Mouse (Mus musculus) layer of hippocampus, postnatal 10 days (tissue): ENCODE results near the gene Rpl9. TPM values are rescaled to one million over a fixed set of nuclear protein-coding genes. Genes with fewer than 3 reads are reported as not detected.

Experiments used
- DNase-seq, 2 experiments: peaks; one replicate each; pipeline ENCODE4 v3.0.0; 2021; ENCODE audit warnings: low spot score in 2 of 2
- total RNA-seq, 2 experiments: library from RNA; stranded (reverse); gene quantifications; 2 replicates each; pipeline ENCODE4 v1.2.3; 2021

The Rpl9 gene
- total RNA-seq, 2 experiments from 2014 or later: 633 to 651 TPM

- no peak for DNase-seq
These were observed 5.5 kb downstream of the Rpl9 start for GRCm38 (mm10) chr5:65385704-65386103.

GRCm38 (mm10) chr5:65374746-65375145 is 16.5 kb downstream of the Rpl9 start:
- DNase-seq: no peak

DNA sequence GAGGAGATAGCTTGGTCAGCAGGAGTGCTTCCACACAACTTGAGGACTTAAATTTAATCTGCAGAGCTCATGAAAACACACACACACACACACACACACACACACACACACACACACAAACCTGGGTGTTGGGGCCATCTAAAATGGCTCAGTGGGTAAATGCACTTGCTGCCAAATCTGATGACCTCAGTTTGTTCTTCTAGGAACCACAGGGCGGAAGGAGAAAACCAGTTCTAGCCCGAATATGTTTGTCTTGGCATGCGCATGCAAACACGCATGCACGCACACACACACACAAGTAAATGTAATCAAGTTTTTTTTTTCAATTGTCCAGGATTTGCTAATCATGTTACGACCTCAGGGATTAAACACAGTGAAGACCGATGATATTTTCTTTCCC is 19.7 kb downstream of the Rpl9 start:
- no peak for DNase-seq

DNA sequence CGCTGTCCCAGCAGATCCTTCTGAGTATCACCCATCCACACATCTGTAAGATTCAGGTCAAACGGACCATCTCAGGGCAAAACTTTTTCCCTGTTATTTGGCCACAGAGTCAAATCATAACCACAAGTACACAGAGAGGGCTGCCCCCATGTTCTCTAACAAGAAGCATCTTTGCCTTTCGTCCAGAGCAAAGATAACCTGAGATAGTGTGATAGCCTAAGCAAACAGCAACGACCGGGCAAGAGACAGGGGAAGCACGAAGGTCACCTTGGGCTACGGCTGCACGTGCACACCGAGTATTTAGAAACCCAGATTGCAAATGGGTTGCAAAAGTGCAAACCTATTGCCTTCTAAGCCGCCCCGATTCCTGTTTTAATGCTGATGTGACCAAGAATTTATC is 23.4 kb downstream of the Rpl9 start:
- no peak for DNase-seq

DNA sequence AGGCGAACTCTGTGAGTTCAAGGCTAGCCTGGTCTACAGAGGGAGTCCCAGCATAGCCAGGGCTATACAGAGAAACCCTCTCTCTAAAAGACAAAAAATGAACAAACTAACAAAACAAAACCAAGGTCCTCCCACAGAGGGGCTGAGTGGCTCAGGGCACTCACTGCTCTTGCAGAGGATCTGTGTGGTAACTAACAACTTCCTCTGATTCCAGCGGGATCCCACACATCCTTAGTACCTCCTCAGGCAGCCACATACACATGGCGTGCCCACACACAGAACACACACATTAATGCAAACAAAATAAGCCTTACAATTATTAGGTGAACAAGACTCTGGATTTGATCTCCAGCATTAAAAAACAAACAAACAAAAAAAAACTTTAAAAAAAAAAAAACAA is 33.5 kb downstream of the Rpl9 start:
- DNase-seq: no peak

DNA sequence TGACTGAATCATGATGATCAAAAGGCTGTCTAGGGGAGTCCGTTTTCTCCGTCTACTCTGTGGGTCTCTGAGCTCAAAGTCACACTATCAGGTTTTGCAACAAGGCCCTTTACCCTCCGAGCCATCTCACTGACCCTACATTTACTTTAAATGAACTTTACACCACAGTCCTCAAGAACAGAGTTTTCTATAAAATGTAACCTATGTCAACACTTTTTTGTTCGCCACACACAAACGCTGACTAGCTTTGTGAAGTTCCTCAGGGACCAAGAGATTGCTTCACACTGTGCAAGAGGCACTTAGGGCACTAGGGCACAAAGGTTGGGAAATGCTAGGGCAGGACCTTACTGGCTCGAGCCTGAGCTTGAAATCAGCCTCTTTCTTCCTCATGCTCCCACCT is 34.4 kb downstream of the Rpl9 start:
- DNase-seq: no peak

DNA sequence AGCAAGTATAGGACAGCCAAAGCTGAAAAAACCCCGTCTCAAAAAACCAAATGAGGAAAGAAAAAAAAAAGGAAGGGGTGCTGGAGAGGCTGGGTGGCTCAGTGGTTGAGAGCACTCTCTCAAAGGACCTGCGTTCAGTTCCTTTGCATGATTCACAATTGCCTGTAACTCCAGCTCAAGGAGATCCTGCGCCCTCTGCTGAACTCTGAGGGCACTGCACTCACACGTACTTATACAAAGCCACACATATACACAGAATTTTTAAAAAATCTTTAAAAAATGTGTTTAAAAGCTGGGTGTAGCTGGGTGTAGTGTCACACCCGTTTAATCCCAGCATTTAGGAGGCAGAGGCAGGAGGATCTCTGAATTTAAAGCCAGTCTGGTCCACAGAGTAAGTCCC is 36.3 kb downstream of the Rpl9 start:
- DNase-seq: no peak

- DNase-seq: no peak
These were observed 37.1 kb downstream of the Rpl9 start for GRCm38 (mm10) chr5:65354097-65354496.

DNA sequence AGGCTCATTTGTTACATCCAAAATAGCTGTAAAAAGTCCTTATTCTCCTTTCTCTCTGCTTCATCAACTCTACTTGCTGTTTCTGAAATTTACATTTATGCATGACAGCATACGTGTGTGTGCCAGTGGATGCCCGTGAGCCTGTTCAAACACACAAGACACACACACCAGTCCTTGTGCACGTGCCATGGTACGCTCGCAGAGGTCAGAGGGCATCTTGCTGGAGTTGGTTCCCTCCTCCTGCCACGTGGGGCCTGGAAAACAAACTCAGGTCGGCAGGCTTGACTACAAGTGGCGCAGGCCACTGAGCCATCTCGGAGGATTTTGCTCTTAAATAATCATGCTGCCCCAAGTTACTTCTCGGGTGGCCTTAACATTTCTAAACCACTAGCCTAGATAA is 40.7 kb downstream of the Rpl9 start:
- DNase-seq: no peak

DNA sequence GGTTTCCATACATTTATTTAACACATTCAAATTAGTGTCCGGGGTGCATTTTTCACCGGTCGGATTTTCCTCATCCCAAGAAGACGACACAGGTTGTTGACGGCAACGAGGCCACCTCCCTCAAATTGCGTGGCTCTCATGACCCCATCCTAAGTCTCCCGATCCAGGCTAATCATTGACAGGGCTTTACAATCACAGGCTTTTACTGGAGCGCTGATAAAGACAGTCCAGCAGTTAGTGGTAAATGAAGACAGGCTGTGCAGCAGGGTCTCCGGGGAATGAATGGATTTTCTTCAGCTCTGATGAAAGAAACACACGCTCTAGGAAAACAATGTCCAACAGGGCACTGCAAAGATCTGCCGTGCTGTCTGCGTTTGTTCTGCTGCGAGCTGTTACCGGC is 43.1 kb downstream of the Rpl9 start, which contains the start of gene Klb:
Klb (plus strand) TSS at position 147 of the 400 bp plus-strand sequence.
- no peak for DNase-seq

- no peak for DNase-seq
These were observed 51.1 kb downstream of the Rpl9 start for GRCm38 (mm10) chr5:65340167-65340566.

- no peak for DNase-seq
These were observed 52.9 kb downstream of the Rpl9 start for GRCm38 (mm10) chr5:65338394-65338793.

Other genes with a start within 250 kb of the Rpl9 start
- 10 to 100 TPM; 16.7 to 20.8 TPM for gene Wdr19, start 191.7 kb downstream of the Rpl9 start, total RNA-seq
- gene Rfc1, start 55.8 kb downstream of the Rpl9 start, total RNA-seq: 10 to 100 TPM; 26.6 to 29.5 TPM
- under 1 TPM; 0.66 to 0.74 TPM for gene Klb, start 43.1 kb downstream of the Rpl9 start, total RNA-seq
- 10 to 100 TPM; 37.4 to 38.2 TPM for gene Lias, start 53 bp upstream of the Rpl9 start, total RNA-seq
- gene Ugdh, start 44.5 kb upstream of the Rpl9 start, total RNA-seq: 10 to 100 TPM; 27.7 to 33.7 TPM
- gene Gm43552, start 101.4 kb upstream of the Rpl9 start, total RNA-seq: not detected
- gene Smim14, start 145.7 kb upstream of the Rpl9 start, total RNA-seq: 100 to 1,000 TPM; 141 to 152 TPM
- 100 to 1,000 TPM; 140 to 150 TPM for gene Ube2k, start 145.8 kb upstream of the Rpl9 start, total RNA-seq